Comparison of ENCODE assay signal across 12 mouse cellular contexts in genomic region chr6:71423116-71423515, GRCm38 (mm10). TPM values are rescaled to one million over a fixed set of nuclear protein-coding genes. Genes with fewer than 3 reads are reported as not detected.
DNase-seq lines count a peak whose midpoint lies in the region; ATAC-seq and TF ChIP-seq lines count a peak whose summit lies in the region.
"Had no signal": no experiment of that assay in that cellular context is flagged by ENCODE, and none has a peak within 500 bp of the region (broad histone marks: within the 10 kb centered on the region; RNA-seq: fewer than 3 reads in every experiment).

No protein-coding gene starts in this region.

- no peak overlapping the region for H3K27ac ChIP-seq in forebrain, embryonic 14.5 days (ENCODE audit: low read depth, low read length)
- H3K27ac ChIP-seq in forebrain, embryonic 16.5 days (ENCODE audit: low read length) = no peak overlapping the region
- H3K27ac ChIP-seq in layer of hippocampus, adult 2 months = no peak overlapping the region
- no peak overlapping the region for H3K27ac ChIP-seq in lung, postnatal 0 days (ENCODE audit: low read length)
- H3K27ac ChIP-seq: limb, embryonic 10.5 days; midbrain, embryonic 12.5 days had no signal

- peak; percentile 94 for TF ChIP-seq CTCF in layer of hippocampus, adult 2 months (conservative IDR thresholded peaks at IDR 0.05)
- TF ChIP-seq CTCF in lung, postnatal 0 days (IDR thresholded peaks at IDR 0.05) = peak; percentile 69

- WGBS in forebrain, embryonic 14.5 days = 89% methylated on average over 3 of the region's 3 CpGs
- WGBS in forebrain, embryonic 16.5 days = 80% methylated on average over 3 of the region's 3 CpGs
- WGBS in lung, postnatal 0 days = 82% methylated on average over 3 of the region's 3 CpGs

- no peaks in the 10 kb centered on the region for H3K27me3 ChIP-seq in forebrain, embryonic 14.5 days (replicated peaks; ENCODE audit: control insufficient read depth, insufficient read depth, low read length)
- H3K27me3 ChIP-seq in forebrain, embryonic 16.5 days (replicated peaks; ENCODE audit: control insufficient read depth, insufficient read depth, low read length) = no peaks in the 10 kb centered on the region
- H3K27me3 ChIP-seq in lung, postnatal 0 days (replicated peaks; ENCODE audit: insufficient read depth, low read length) = no peaks in the 10 kb centered on the region
- H3K27me3 ChIP-seq: midbrain, embryonic 12.5 days had no signal

- H3K4me2 ChIP-seq in forebrain, embryonic 14.5 days (ENCODE audit: low read length) = no peak overlapping the region
- no peak overlapping the region for H3K4me2 ChIP-seq in forebrain, embryonic 16.5 days (ENCODE audit: low read length)
- no peak overlapping the region for H3K4me2 ChIP-seq in lung, postnatal 0 days (replicated peaks; ENCODE audit: low read depth, low read length)
- H3K4me2 ChIP-seq: midbrain, embryonic 12.5 days had no signal

- H3K4me3 ChIP-seq in forebrain, embryonic 14.5 days (ENCODE audit: low read depth, low read length) = no peak overlapping the region
- H3K4me3 ChIP-seq in forebrain, embryonic 16.5 days (replicated peaks; ENCODE audit: low read length) = no peak overlapping the region
- H3K4me3 ChIP-seq in layer of hippocampus, adult 2 months = no peak overlapping the region
- no peak overlapping the region for H3K4me3 ChIP-seq in lung, postnatal 0 days (ENCODE audit: low read depth, low read length)
- H3K4me3 ChIP-seq: erythroblast, embryonic 14.5 days; limb, embryonic 10.5 days; midbrain, embryonic 12.5 days had no signal

- peaks cover 14% of the 10 kb centered on the region for H3K36me3 ChIP-seq in forebrain, embryonic 14.5 days (ENCODE audit: control insufficient read depth, insufficient read depth, low read length)
- H3K36me3 ChIP-seq in forebrain, embryonic 16.5 days (ENCODE audit: control insufficient read depth, insufficient read depth) = no peaks in the 10 kb centered on the region; the same call in 1 of the 2 replicates
- no peaks in the 10 kb centered on the region for H3K36me3 ChIP-seq in lung, postnatal 0 days (ENCODE audit: insufficient read depth, low read length)

- H3K9me3 ChIP-seq in forebrain, embryonic 14.5 days (replicated peaks; ENCODE audit: control insufficient read depth, low read length) = no peaks in the 10 kb centered on the region
- no peaks in the 10 kb centered on the region for H3K9me3 ChIP-seq in forebrain, embryonic 16.5 days (ENCODE audit: control insufficient read depth, low read length)
- H3K9me3 ChIP-seq in lung, postnatal 0 days (ENCODE audit: low read length) = no peaks in the 10 kb centered on the region
- H3K9me3 ChIP-seq: limb, embryonic 10.5 days; midbrain, embryonic 12.5 days had no signal

- TF ChIP-seq EP300 in lung, postnatal 0 days (IDR thresholded peaks at IDR 0.05) = no peak

- ATAC-seq in forebrain, embryonic 14.5 days = no peak
- no peak for ATAC-seq in forebrain, embryonic 16.5 days
- no peak for ATAC-seq in lung, postnatal 0 days

- H3K4me1 ChIP-seq in forebrain, embryonic 14.5 days (ENCODE audit: control insufficient read depth, insufficient read depth, low read length) = no peaks in the 10 kb centered on the region
- no peaks in the 10 kb centered on the region for H3K4me1 ChIP-seq in forebrain, embryonic 16.5 days (replicated peaks; ENCODE audit: control insufficient read depth, insufficient read depth, low read length)
- no peaks in the 10 kb centered on the region for H3K4me1 ChIP-seq in lung, postnatal 0 days (ENCODE audit: insufficient read depth, low read depth, low read length)
- H3K4me1 ChIP-seq: midbrain, embryonic 12.5 days had no signal

- DNase-seq in forebrain, embryonic 14.5 days (ENCODE audit: low spot score) = peak; percentile 24
- DNase-seq in layer of hippocampus, adult 2 months (ENCODE audit: low spot score in 2 of 2) = no peak
- DNase-seq in layer of hippocampus, adult 11-12 months (ENCODE audit: low spot score) = no peak
- peak; percentile 57 for DNase-seq in CD4-positive, CD25-positive, alpha-beta regulatory T cell, adult 2 months (ENCODE audit: low read depth, low spot score)
- DNase-seq in lung, postnatal 0 days (ENCODE audit: low spot score) = peak; percentile 48
- no peak for DNase-seq in natural killer cell, adult 2 months (ENCODE audit: low spot score in 2 of 2)
- no peak for DNase-seq in spleen, postnatal 4 days (ENCODE audit: low spot score in 2 of 2)

- no peak overlapping the region for H3K9ac ChIP-seq in forebrain, embryonic 14.5 days (ENCODE audit: low read length)
- no peak overlapping the region for H3K9ac ChIP-seq in forebrain, embryonic 16.5 days (replicated peaks; ENCODE audit: low read depth, low read length)
- no peak overlapping the region for H3K9ac ChIP-seq in lung, postnatal 0 days (replicated peaks; ENCODE audit: low read depth)
- H3K9ac ChIP-seq: midbrain, embryonic 12.5 days had no signal

RNA-seq across cellular contexts. Expression of gene Rmnd5a, which starts 17.3 kb away (rescaled TPM):
- polyA plus RNA-seq in forebrain, embryonic 14.5 days (2014; fragmentation: Nextera tagmentation; extraction: Ambion mirVana) = 4.5 and 5.8 TPM in 2 replicates
- polyA plus RNA-seq in forebrain, embryonic 16.5 days (2015; fragmentation: Nextera tagmentation; extraction: Ambion mirVana) = 8.4 and 9.4 TPM in 2 replicates
- 10 to 100 TPM; 91.3 to 91.6 TPM for total RNA-seq in layer of hippocampus, adult 2 months (2021)
- 12.5 and 13.0 TPM in 2 replicates for polyA plus RNA-seq in lung, postnatal 0 days (2015; fragmentation: Nextera tagmentation; extraction: Ambion mirVana)

RNA-seq across cellular contexts. Expression of gene Cd8a, which starts 49.9 kb away (rescaled TPM):
- not detected in 2 replicates for polyA plus RNA-seq in forebrain, embryonic 14.5 days (2014; fragmentation: Nextera tagmentation; extraction: Ambion mirVana)
- polyA plus RNA-seq in forebrain, embryonic 16.5 days (2015; fragmentation: Nextera tagmentation; extraction: Ambion mirVana) = not detected in 2 replicates
- not detected for total RNA-seq in layer of hippocampus, adult 2 months (2021)
- 0.10 TPM in 1 of 2 replicates, not detected in the other for polyA plus RNA-seq in lung, postnatal 0 days (2015; fragmentation: Nextera tagmentation; extraction: Ambion mirVana)
- total RNA-seq: hematopoietic stem cell, adult 5-6 weeks had no signal
- polyA plus RNA-seq: erythroblast, embryonic 14.5 days; limb, embryonic 10.5 days; midbrain, embryonic 12.5 days had no signal

Comparison
In these comparisons a context has a peak if more than half of its experiments do, and no peak if none do; other contexts are left out.
1. DNase-seq: peak in forebrain, embryonic 14.5 days (single experiment), CD4-positive, CD25-positive, alpha-beta regulatory T cell, adult 2 months (single experiment) and lung, postnatal 0 days (single experiment); none in layer of hippocampus, adult 2 months (0 of 2), layer of hippocampus, adult 11-12 months (single experiment), natural killer cell, adult 2 months (0 of 2) and spleen, postnatal 4 days (0 of 2).